Mouse (Mus musculus) inflammation-experienced regulatory T-cells, adult 6 months (primary cell): ENCODE measurements around the gene Slc35g1. TPM values are rescaled to one million over a fixed set of nuclear protein-coding genes. Genes with fewer than 3 reads are reported as not detected.

Experiments used
- ATAC-seq: one replicate; pipeline ENCODE4 v1.8.0; 2017
- polyA plus RNA-seq, 3 experiments: library from polyadenylated mRNA; unstranded; fragments of 100-300 nt; shearing (Covaris generic); gene quantifications; one replicate each; pipeline ENCODE4 v1.2.1; 2017

The Slc35g1 gene
- polyA plus RNA-seq, 3 experiments from 2014 or later, result 3.5 to 7.3 (median 5.0) TPM

DNA sequence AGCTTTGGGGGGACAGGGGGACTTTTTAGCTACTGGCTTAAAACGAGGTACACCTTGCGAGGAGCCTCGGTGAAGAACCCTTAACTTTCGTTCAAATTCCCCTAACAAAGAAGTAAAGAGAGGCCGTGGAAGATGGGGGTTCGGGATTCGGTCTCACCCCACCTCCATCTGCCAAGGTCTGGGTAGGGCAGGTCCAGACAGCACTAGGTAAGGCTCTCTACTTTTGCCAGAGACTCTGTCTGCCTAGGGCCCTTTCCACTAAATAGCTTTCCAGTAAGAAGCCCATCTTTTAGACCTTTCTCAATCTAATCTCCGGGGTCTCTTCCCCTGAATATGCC is 822 bp downstream of the Slc35g1 start:
- no peak for ATAC-seq

DNA sequence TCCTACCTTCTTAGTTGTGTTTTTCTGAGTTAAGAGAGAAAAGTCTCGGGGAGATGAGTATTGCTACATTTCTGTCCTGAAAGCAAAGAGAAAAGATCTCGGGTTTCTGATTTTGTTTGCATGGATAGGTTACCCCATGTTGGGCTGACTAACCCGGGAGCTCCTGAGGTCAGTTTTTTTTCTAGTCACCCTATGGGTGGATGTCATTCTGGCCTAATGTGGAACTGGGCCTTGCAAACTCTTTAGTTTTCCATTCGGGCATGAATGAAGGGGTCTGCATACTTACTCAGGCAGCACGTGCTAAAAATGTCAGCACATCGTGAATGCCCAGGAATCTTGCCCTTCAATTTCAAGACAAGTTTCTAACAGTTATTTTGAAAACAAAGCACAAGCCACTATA is 1.2 kb downstream of the Slc35g1 start:
- no peak for ATAC-seq

DNA sequence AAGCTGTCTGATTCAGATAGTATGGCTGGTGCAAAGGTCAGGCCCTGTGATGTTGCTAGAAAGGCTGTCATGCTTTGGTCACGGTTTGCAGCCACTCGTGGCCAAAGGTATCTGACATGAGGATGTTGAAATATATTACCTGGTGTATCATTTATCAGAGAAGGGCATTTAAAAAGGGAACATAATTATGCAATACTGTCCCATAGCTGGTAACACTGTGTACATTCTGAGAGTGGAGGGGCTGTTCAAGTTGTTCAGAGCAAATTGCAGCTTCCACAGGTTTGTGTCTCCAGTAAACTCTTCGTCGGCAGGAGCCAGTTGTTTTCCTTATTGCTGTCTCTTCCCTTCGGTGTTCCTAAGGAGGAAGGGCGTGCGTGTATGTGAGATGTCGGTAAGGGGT is 3.2 kb downstream of the Slc35g1 start:
- ATAC-seq, result no peak

GRCm38 (mm10) chr19:38400851-38401250 is 5.1 kb downstream of the Slc35g1 start:
- ATAC-seq, result no peak

- peak; percentile 70 for ATAC-seq
Observed at GRCm38 (mm10) chr19:38401416-38401815, 5.6 kb downstream of the Slc35g1 start.

- ATAC-seq, result no peak
Observed at GRCm38 (mm10) chr19:38410357-38411056, 14.7 kb downstream of the Slc35g1 start.

DNA sequence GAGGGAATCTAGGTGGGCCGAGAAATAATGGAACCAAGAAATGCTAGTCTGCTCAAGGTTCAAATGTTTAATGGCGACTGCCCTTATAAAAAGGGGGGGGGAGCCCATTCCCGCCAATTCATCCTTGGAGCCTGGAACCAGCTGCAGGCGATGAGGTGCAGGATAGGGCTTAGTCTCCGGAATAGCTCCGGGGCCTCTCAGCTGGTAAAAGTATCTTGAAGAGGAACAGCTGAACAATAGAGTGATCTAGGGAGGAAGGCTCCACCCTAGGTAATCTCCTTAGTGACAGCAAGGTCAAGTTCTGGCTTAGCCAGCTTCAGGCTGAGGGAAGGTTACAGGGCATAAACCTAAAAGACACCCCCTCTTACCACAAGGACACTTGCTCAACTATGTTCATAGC is 18.1 kb downstream of the Slc35g1 start:
- no peak for ATAC-seq

DNA sequence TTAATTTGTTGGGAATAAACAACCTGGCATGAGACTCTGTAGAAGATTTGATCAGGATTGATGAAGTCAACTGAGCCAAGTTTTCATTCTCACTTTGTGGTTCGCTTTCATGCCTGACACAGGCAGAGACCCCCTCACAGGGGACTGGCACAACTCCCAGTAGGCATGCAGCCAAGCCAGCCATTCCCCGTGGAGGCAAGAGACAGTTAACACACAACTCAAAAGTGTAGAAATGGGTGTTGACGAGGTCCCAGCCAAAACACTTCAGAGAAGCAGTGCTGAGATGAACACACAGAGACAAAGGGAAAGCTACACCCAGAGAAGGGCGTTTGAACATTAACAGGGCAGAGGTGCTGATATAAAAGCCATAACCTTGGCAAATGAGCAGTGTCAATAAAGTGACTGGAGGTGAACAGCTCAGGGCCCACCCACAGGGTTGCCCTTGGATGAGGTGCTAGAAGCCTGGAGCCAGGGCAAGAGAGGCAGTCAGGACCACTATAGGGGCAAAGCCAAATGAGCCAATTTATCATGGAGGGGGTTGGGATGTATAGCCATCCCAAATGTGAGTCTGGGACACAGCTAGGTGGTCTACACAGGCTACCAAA is 23.1 kb downstream of the Slc35g1 start:
- ATAC-seq, result no peak

GRCm38 (mm10) chr19:38420751-38421295 is 25.0 kb downstream of the Slc35g1 start:
- no peak for ATAC-seq

GRCm38 (mm10) chr19:38421436-38421835 is 25.7 kb downstream of the Slc35g1 start:
- no peak for ATAC-seq

- no peak for ATAC-seq
Observed at GRCm38 (mm10) chr19:38422926-38423325, 27.1 kb downstream of the Slc35g1 start.

DNA sequence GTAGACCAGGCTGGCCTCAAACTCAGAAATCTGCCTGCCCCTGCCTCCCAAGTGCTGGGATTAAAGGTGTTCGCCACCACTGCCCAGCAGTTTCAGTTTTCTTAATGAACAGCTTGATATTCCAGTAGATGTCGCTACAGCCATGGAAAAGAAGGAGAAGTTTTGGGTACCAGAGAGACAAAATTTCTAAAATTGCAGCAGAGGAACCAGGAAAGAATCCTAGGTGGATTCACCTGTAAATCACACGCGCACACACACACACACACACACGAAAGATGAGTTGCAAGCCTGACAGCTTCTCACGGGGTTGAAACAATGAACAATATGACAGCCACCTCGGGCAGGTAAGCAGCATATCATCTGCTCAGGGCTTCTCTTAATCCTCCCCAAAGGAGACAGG is 28.1 kb downstream of the Slc35g1 start:
- no peak for ATAC-seq

DNA sequence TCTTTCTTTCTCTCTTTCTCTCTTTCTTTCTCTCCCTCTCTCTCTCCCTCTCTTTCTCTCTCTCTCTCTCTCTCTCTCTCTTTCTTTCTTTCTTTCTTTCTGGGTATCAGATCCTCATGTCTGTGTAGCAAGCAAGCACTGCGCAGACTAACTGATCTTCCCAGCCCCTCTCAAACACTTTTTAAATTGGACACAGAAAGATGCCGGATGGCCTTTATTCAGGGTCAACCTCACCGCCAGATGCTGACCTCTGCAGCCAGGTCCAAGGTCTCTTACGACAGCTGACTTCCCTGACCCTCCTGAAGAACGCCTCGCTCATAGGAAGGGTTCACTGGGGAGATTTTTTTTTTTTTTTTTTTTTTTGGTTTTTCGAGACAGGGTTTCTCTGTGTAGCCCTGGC is 28.8 kb downstream of the Slc35g1 start:
- ATAC-seq, result no peak

DNA sequence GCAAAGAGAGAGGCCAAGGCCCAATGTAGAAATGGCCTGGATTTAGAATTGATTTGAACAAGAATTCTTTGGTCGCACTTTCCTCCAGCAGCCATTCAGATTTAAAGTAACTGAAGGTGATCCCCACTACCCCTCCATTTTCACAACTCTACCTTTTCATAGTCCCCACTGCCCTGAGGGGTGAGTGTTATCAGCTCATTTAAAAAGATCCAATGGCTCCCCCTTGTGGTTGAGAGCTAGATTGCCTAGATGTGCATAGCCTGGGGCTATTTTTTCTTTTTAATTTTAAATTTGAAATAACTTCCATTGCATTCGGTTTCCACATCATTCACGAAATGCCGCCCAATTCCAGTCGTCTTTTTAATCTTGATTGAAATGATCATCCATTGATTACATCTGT is 33.5 kb downstream of the Slc35g1 start:
- peak; percentile 56 for ATAC-seq

DNA sequence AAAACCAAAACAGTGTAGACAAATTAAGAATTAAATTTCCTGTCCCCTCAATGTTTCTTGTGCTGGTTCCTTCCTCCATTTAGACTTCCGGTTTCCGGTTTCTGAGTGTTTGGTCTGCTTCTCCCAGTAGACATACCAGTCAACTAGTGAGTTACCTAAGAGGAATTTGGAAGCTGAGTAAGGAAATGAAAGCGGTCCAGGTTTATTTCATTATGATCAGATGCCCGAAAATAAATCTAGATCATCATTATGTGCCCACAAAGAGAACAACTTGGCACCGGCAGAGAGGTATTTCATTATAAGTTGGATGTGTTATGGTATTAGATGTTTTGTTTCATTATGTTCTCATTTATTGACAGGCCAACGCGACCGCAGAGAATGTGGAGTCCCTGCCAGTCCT is 34.7 kb downstream of the Slc35g1 start:
- no peak for ATAC-seq

- no peak for ATAC-seq
Observed at GRCm38 (mm10) chr19:38431326-38431725, 35.5 kb downstream of the Slc35g1 start.

GRCm38 (mm10) chr19:38432021-38432420 is 36.2 kb downstream of the Slc35g1 start:
- no peak for ATAC-seq

DNA sequence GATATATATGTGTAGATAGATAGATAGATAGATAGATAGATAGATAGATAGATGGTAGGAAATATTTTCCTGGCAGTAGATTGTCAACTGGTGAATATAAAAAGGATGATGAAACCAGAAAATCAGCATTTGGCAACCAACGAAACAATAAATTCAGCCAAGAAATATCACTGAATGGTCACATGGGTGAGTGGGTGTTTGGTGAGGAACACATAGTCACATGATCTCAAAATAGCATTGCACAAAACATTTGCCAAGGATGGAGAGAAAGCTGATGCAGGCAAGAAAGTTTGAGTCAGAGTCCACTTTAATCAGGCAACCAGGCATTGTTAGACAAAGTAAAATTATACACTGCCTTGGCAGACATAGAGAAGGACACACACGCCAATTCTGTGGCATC is 37.6 kb downstream of the Slc35g1 start:
- no peak for ATAC-seq

DNA sequence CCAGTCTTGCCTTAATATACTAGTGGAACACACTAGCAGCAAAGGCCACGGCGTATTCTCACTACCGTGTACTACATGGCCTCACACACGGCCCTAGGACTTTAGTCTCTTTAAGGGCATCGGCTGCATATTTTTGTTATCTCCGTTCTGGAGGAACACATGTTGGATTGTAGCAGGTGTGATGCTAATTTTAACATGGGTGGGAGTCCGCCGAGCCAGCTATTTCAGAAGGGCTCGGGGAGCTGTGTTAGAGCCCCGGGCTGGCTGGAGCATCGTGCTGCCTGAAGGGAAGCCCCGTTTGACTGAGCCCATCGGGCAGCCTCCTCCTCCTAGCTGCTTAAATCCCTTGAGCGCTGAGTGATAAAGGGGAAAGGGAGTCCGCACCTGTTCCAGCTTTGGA is 39.4 kb downstream of the Slc35g1 start:
- ATAC-seq, result no peak

DNA sequence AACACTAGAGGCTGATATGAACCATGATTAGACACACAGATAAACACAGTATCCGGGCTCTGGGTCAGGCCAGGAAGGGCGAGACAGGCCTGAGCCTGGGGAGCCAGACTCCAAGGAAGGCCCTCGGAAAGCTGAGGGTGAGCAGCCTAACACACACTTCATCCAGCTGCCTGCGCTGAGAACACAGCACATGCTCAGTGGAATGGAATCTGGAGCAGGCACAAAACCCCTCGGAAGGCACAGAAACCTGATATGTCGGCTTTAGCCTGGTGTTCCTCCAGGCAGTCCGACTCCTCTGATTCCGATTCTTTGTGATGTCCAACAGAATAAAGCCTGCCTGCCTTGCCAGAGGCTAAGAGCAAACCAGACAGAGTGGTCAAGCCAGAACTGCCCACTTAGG is 46.1 kb downstream of the Slc35g1 start:
- ATAC-seq, result no peak

- no peak for ATAC-seq
Observed at GRCm38 (mm10) chr19:38445758-38446157, 50.0 kb downstream of the Slc35g1 start.
